Mouse (Mus musculus) adrenal gland, adult 18-20 months (tissue): Measurements from ENCODE around the gene Rhog. TPM values are rescaled to one million over a fixed set of nuclear protein-coding genes. Genes with fewer than 3 reads are reported as not detected.

ENCODE experiments used
- DNase-seq, 2 experiments: peaks; one replicate each; pipeline ENCODE4 v3.0.0; 2021 to 2022; ENCODE audit warnings: low spot score in 2 of 2
- total RNA-seq, 2 experiments: library from RNA; stranded (reverse); gene quantifications; 1 replicate in 1 of 2; 2 replicates in 1 of 2; pipeline ENCODE4 v1.2.3; 2021

Rhog gene
- total RNA-seq, 2 experiments from 2014 or later = 43.5 to 55.7 TPM

GRCm38 (mm10) chr7:102222830-102223556 is 32.9 kb downstream of the Rhog start:
- DNase-seq = peak; percentile 73 to 75

- DNase-seq = no peak
These were observed 33.5 kb downstream of the Rhog start for GRCm38 (mm10) chr7:102222336-102222735.

GRCm38 (mm10) chr7:102221899-102222298 is 34.0 kb downstream of the Rhog start:
- DNase-seq = no peak

GRCm38 (mm10) chr7:102211071-102211470 is 44.8 kb downstream of the Rhog start:
- DNase-seq = no peak

GRCm38 (mm10) chr7:102209756-102210721 is 45.8 kb downstream of the Rhog start, which contains the start of the genes Nup98 and Pgap2:
Gene Nup98 (minus strand): TSS chr7:102210176.
Gene Pgap2 (plus strand): TSS chr7:102210208.
- DNase-seq = peak; percentile 95 to 97

GRCm38 (mm10) chr7:102208806-102209363 is 47.0 kb downstream of the Rhog start:
- no peak for DNase-seq

GRCm38 (mm10) chr7:102205646-102206045 is 50.2 kb downstream of the Rhog start:
- no peak for DNase-seq

- no peak for DNase-seq
These were observed 51.5 kb downstream of the Rhog start for GRCm38 (mm10) chr7:102204296-102204857.

GRCm38 (mm10) chr7:102200996-102201785 is 54.7 kb downstream of the Rhog start:
- DNase-seq = no peak

GRCm38 (mm10) chr7:102200576-102200975 is 55.3 kb downstream of the Rhog start:
- no peak for DNase-seq

GRCm38 (mm10) chr7:102192356-102192755 is 63.5 kb downstream of the Rhog start:
- DNase-seq = no peak

Other genes with a start within 250 kb of the Rhog start
- gene Il18bp, start 237.4 kb downstream of the Rhog start, total RNA-seq = 10 to 100 TPM in 1 of 2 experiments, 1 to 10 TPM in 1; 8.4 to 12.5 TPM
- gene Rnf121, start 190.6 kb downstream of the Rhog start, total RNA-seq = 10 to 100 TPM; 38.5 to 38.7 TPM
- 10 to 100 TPM; 11.6 to 12.6 TPM for gene Xndc1, start 190.5 kb downstream of the Rhog start, total RNA-seq
- gene Xntrpc, start 190.3 kb downstream of the Rhog start, total RNA-seq = under 1 TPM; 0.89 to 0.99 TPM
- gene Trpc2, start 172.9 kb downstream of the Rhog start, total RNA-seq = not detected
- under 1 TPM in 1 of 2 experiments, not detected in 1; 0.29 TPM for gene Art1, start 154.3 kb downstream of the Rhog start, total RNA-seq
- not detected for gene Art5, start 146.6 kb downstream of the Rhog start, total RNA-seq
- not detected for gene Chrna10, start 139.2 kb downstream of the Rhog start, total RNA-seq
- gene Nup98, start 45.9 kb downstream of the Rhog start, total RNA-seq = 10 to 100 TPM; 72.5 to 80.1 TPM
- gene Pgap2, start 45.8 kb downstream of the Rhog start, total RNA-seq = 10 to 100 TPM; 57.5 to 79.5 TPM
- gene Stim1, start 11.8 kb upstream of the Rhog start, total RNA-seq = 10 to 100 TPM; 74.0 to 77.1 TPM
- 10 to 100 TPM; 13.9 to 15.4 TPM for gene Rrm1, start 185.6 kb upstream of the Rhog start, total RNA-seq
- gene Olfr543, start 225.6 kb upstream of the Rhog start, total RNA-seq = not detected
- gene Olfr544, start 232.3 kb upstream of the Rhog start, total RNA-seq = not detected
- not detected for gene Olfr545, start 243.5 kb upstream of the Rhog start, total RNA-seq